Mouse (Mus musculus) left cerebral cortex, adult 8-10 months (tissue): ENCODE measurements around the gene Bhlhe40. TPM values are rescaled to one million over a fixed set of nuclear protein-coding genes. Genes with fewer than 3 reads are reported as not detected.

Source experiments
- DNase-seq, 2 experiments: peaks; one replicate each; pipeline ENCODE4 v3.0.0; 2022; ENCODE audit warnings: low spot score in 2 of 2
- total RNA-seq, 4 experiments: library from RNA; stranded (reverse); gene quantifications; 2 replicates each; pipeline ENCODE4 v1.2.4; 2022

The Bhlhe40 gene
- total RNA-seq, 4 experiments from 2014 or later = 92.2 to 130 (median 111) TPM

DNA sequence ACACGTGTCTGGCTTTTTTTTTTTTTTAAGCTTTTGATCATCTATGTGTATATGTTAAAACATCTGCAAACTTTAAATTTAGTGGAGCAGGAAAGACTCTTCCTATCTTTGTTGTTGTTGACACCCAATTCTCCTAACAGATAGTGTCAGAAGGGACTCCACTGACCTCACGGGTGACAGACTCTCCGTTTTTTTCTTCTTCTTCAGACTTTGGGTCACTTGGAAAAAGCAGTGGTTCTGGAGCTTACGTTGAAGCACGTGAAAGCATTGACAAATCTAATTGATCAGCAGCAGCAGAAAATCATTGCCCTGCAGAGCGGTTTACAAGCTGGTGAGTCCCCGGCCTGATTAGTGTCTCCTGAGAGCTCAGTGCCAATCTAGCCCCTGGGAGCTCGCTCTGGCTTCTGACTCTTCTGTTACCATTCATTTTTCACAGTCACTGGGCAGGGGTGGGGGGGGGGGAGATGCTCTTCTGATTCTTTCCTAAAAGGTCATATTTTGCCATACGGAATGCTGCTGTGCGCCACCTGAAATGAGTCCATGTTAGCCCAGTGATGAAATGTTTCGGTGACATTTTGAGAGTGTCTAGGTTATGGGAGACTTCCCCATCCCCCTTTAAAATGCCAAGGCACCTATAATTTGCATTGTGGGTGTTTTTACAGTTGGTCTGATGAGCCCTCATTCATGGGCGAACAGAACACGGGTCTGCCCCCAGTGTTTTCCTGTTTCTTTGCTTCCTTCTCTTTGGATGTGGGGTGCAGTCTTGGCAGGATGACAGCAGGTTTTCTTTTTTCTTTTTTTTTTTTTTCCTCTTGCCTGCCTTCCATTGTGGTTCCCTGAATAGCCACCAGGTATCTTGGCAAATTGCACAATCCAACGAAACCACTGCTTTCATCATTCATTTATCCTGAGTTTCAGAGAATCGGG is 2.1 kb downstream of the Bhlhe40 start:
- no peak for DNase-seq

DNA sequence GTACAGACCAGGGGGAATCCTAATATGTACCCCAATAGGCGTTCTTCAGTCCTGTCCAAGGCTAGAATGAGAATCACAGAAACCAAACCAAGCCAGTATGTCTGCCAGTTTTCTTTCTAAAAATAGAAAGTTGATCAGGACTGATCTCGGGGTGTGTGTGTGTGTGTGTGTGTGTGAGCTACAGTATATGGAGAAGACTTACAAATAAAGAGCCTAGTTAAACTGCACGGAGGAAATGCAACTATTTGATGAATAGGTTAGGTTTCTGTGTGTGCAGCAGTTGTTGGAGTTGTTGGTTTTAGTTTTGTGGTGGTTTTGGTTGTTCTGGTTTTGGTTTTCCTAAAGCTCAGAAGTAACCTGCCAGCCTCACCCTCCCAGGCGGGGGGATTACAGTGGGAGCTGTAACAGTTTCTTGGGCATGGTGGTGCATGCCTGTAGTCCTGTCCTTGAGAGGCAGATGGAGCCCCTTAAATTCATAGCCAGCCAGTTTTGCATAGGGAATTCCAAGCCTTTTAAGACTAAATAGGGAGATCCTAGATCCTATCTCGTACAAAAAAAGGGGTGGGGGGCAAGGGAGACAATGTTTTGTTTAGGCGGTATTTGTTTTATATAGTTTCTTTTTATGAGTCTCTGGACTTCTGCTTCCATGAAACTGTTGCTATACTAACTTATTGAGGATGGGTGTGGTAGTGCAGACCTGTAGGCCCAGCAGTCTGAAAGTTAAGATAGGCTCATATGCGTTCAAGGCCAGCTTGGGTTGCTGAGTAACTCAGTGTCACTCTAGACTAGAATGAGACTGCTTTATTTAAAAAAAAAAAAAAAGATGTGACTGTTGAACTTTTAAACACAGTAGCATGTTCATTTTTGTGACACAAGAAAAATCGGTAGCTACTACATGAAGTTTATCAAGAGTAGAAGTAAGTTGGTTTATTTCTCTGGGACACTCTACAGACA is 3.1 kb downstream of the Bhlhe40 start:
- DNase-seq = no peak

DNA sequence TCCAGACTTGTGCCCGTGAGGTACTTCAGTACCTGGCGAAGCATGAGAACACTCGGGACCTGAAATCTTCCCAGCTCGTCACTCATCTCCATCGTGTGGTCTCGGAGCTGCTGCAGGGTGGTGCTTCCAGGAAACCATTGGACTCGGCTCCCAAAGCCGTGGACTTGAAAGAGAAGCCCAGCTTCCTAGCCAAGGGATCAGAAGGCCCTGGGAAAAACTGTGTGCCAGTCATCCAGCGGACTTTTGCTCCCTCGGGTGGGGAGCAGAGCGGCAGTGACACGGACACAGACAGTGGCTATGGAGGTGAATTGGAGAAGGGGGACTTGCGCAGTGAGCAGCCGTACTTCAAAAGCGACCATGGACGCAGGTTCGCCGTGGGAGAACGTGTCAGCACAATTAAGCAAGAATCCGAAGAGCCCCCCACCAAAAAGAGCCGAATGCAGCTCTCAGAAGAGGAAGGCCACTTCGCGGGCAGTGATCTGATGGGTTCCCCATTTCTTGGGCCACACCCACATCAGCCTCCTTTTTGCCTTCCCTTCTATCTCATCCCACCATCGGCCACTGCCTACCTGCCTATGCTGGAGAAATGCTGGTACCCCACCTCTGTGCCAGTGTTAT is 4.2 kb downstream of the Bhlhe40 start:
- DNase-seq = no peak

- DNase-seq = no peak
Measured at GRCm38 (mm10) chr6:108665587-108665986, 5.2 kb downstream of the Bhlhe40 start.

DNA sequence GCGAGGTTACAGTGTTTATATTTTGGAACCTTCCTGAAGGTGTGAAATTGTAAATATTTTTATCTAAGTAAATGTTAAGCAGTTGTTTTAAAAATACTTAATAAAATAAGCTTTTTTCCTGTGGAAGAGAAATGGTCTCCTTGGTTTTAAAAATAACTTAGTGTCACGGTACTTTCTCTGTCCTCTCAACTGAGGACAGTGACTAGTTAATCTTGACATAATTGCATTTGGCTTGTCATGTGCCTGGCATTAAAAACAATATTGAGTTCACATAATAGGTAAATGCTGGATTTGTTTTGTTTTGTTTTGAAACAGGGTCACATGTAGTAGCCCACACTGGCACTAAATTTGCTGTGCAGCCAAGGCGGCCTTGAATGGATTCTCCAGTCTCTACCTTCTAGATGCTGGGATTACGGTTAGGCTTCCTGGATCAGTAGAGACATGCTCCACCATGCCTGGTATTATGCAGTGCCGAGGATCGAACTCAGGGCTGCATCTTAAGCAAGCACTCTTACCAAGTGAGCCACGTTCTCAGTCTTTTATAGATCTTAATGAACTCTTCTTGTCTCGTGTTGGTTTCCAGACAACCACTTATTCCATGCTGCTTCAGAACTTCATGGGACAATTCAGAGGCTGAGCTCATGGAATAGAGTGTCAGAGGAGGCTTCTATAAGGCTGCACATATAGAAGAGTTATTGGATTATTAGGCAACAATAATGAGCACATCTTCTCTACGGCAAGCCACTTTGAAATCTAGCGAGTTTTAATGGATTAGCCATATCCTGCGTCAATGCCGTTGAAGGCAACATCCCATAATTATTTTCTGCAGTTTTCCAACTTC is 6.4 kb downstream of the Bhlhe40 start:
- DNase-seq = no peak

DNA sequence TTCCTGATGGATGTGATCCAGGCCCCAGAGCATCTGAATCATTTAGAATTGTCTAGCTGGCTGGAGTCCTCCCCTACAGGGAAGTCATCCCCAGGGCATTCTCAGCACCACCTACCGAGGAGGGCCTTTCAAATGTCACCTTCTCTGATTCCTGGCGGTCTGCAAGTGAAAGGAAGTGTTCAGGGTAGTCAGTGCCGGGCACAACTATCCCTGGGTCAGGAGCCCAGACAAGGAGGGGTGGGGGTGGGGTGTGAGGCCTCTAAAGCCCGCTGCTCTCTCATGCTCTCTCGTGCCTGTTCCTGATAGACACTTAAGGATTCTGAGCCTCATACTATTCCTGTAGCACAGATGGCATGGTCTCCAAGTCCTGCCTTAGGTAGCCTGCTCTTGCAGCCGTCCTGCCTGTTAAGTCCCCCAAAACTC is 7.2 kb downstream of the Bhlhe40 start:
- no peak for DNase-seq

GRCm38 (mm10) chr6:108668321-108668786 is 7.9 kb downstream of the Bhlhe40 start:
- peak; percentile 72 to 78 for DNase-seq

DNA sequence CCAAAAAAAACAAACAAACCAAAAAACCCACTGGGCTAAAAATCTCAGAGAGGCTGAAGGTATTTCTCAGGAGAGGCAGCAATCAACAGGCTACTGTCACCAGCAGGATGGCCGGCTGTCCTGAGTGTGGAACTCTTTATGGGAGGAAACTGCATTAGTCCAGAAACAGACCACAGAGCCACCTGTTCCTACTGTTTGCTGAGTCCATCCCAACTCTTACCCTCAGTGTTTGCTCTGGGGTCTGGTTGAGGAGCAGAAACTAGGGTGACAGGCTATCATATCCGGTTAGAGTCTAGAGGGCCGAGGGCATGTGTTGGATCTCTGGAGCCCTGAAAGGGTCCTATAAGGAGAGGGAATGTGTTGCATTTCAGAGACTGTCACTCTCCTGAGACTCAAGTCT is 9.8 kb downstream of the Bhlhe40 start:
- DNase-seq = no peak

- no peak for DNase-seq
Measured at GRCm38 (mm10) chr6:108670821-108671220, 10.4 kb downstream of the Bhlhe40 start.

GRCm38 (mm10) chr6:108672094-108672493 is 11.7 kb downstream of the Bhlhe40 start:
- DNase-seq = no peak

DNA sequence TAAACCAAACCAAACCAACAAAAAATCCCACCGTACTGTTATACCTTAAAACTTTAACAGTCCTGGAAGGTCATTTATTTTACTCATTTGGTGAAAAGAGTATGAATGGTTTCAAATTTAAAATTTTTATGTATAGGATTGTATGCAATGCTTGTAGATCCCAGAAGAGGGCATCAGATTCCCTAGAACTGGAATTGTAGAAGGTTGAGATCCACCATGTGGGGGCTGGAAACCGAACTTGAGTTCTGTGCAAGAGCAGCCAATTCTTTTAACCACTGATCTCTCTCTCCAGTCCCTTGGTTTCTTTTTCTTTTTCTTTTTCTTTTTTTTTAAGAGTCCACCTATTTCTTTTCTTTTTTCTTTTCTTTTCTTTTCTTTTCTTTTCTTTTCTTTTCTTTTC is 13.8 kb downstream of the Bhlhe40 start:
- no peak for DNase-seq

GRCm38 (mm10) chr6:108676783-108677340 is 16.4 kb downstream of the Bhlhe40 start:
- no peak for DNase-seq

GRCm38 (mm10) chr6:108677697-108678096 is 17.3 kb downstream of the Bhlhe40 start:
- no peak for DNase-seq

DNA sequence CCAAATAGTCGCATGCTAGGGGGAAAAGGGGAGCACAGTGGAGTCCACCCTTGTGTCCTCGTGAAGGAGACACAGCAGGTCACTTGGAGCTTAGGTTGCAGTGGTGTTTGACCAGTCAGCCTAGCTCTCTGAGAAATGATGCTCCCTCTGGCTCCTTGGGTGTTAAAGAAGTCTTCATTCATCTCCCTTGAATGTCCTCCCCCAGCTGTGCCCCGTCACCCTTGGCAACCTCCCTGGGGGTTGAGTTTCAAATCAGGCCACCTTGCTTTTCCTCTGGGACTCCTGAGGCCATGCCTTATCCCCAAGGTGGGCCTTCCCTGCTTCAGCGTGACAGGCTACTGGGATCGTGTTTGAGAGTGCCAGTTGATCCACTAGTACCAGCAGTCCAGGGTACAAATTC is 17.8 kb downstream of the Bhlhe40 start:
- no peak for DNase-seq

GRCm38 (mm10) chr6:108680503-108680902 is 20.1 kb downstream of the Bhlhe40 start:
- no peak for DNase-seq

- no peak for DNase-seq
Measured at GRCm38 (mm10) chr6:108681084-108681483, 20.7 kb downstream of the Bhlhe40 start.

DNA sequence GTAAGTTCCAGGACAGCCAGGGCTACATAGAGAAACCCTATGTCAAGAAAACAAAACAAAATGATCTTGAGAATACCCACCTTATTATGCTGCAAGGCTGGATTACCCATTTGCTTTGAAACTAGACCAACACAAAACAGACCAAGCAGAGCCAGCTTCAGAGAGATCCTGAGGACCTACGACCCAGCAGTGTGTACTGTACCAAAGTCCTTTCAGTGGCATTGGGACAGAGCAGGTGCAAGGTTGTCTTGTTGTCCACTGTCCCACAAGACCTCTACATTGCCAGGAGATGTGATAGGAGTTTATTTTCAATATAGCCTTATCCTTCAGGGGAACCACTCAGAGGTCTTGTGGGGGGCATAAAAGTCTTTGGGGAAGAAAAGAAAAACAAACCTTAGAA is 22.7 kb downstream of the Bhlhe40 start:
- DNase-seq = no peak

GRCm38 (mm10) chr6:108684430-108684829 is 24.0 kb downstream of the Bhlhe40 start:
- no peak for DNase-seq

DNA sequence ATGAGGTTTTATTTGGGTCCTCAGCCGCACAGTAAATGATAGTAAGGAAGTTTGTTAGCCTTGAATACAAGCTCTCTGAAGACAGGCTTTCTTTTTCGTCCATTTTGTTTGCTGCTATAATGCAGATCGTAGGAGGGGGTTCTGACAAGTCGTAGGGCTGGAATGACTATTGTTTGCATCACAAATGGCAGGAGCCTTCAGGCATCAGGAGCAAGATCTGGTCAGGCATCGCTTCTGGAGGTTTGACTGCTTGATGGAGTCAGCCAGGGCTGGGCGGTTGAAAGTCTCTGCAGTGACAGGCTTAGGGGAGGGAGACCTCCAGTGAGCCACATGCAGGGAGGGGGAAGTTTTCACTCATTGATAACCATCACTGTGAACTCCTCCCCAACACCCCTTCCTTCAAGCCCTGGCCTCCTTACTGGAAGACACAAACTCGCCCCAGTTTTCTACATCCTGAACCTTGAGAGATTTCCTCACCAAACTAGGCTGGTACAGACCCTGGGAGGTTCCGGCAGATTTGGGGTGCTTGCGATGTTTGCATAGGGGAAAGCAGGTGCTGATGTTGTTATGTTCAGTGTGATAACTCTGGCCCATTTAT is 25.4 kb downstream of the Bhlhe40 start:
- no peak for DNase-seq

DNA sequence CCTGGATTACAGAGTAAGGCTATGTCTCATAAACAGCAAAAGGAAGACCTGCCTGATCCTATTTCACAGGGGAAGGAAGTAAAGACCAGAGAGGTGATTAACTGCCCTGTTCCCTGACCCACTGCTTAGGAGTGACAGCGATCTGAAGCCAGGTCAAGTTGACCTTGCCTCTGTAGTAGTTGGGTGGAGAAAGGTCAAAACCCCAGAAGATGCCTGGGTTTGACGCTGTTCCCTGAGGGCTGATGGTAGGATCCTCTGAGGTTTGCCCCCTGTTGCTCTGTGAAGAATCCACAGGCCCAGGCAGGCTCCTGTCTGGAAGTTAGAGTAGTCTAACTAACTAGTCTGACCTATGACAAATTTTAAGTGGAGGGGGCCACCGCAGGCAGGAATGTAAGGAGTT is 26.5 kb downstream of the Bhlhe40 start:
- DNase-seq = no peak
